Mouse (Mus musculus) mature B cell (primary cell): Measurements from ENCODE around the gene Abcc6.
"Not testable (repeated sequence)": the region's sequence is repeated elsewhere in the genome, so short reads cannot be mapped to it uniquely, and the experiment has no call there.

Experiments
- in situ Hi-C: fragments of 300-500 bp; cut with MboI; formaldehyde crosslinking; loops from 2 replicates; pipeline ENCODE4 v1.14.3; 2019

Gene Abcc6

GRCm38 (mm10) chr7:46028681-46029080 lies 1.4 kb downstream of the Abcc6 start:
- in situ Hi-C loops, result no loop called here

- in situ Hi-C loops, result no loop called here
These were observed 4.7 kb downstream of the Abcc6 start for GRCm38 (mm10) chr7:46025436-46025835.

GRCm38 (mm10) chr7:46021951-46022350 lies 8.2 kb downstream of the Abcc6 start:
- in situ Hi-C loops, result no loop called here

DNA sequence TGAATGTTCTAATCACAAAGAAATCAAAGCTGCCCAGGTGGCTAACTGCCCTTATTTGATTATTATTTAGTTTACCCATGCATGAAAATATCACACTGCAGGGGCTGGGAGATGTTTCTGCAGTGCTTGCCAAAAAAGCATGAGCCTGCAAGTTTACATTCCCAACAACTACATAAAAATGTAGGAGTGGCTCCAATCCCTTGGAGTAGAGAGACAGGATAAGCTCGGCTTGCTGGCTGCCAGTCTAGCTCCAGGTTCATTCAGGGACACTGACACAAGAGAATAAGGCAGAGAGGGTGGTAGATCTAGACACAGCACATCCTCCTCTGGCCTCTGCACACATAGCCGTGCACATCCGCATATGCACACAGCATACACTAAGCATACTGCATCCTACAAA lies 10.5 kb downstream of the Abcc6 start:
- in situ Hi-C loops, result no loop called here

DNA sequence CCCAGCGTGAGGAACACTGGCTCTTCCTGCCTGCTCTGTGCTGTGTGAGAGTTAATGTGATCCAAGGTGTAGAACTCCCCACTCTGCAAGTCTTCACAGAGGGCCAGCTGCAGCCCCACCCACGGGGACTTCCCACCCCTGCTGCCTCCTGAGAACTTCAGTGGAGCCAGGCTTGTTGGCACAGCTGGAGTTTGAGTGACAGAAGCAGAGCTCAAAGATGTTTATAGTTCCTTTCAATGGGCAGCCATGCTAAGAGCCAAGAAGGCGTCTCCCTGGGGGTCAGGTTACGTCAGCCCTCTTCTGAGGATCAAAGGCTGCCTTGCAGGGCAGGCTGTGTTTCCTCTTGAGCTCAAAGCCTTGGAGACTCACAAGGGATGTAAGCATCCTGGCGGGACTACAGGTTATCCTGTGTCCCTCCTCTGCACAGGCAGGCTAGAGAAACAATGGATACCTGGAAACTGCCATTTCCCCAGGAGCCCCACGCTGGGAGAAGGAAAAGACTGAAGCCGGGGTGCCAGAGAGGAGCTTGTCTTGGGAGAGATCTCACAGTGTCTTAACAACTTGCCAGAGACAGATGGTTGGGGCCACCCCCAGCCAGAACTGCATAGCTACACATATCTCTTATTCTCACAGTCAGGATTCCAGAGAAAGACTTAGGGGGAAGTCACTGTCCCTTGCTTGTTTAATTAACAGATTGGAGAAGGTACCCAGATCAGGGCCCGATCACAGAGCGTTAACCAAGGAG lies 16.7 kb downstream of the Abcc6 start:
- in situ Hi-C loops, result no loop called here

- in situ Hi-C loops, result no loop called here
These were observed 18.0 kb downstream of the Abcc6 start for GRCm38 (mm10) chr7:46012121-46012520.

- in situ Hi-C loops, result no loop called here
These were observed 20.5 kb downstream of the Abcc6 start for GRCm38 (mm10) chr7:46009578-46009977.

GRCm38 (mm10) chr7:46002748-46003147 lies 27.4 kb downstream of the Abcc6 start:
- in situ Hi-C loops, result no loop called here

DNA sequence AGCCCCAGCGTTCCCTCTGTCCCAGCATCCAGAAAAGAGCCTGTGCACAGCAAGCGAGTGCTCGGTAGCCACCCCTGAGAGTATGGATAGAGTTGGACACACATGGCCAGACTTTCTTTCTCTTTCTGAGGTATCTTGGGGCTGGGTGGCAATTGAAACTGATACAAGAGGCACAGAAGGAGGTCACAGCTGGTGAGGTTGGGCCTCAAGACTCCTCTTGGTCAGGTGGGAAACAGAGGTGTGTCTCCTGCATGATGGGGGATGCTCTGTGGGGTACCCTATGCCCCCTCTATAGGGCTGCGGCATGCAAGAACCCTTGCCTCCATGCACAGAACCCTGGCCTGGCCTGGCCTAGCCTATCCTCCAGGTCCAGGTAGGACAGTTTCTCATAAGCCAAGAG lies 29.5 kb downstream of the Abcc6 start:
- in situ Hi-C loops, result no loop called here

GRCm38 (mm10) chr7:45992470-45992869 lies 37.6 kb downstream of the Abcc6 start:
- in situ Hi-C loops, result no loop called here

GRCm38 (mm10) chr7:45988344-45988743 lies 41.8 kb downstream of the Abcc6 start:
- in situ Hi-C loops, result no loop called here

GRCm38 (mm10) chr7:45986893-45987292 lies 43.2 kb downstream of the Abcc6 start:
- in situ Hi-C loops, result no loop called here

- in situ Hi-C loops, result no loop called here
These were observed 48.5 kb downstream of the Abcc6 start for GRCm38 (mm10) chr7:45981612-45982011.

- in situ Hi-C loops, result no loop called here
These were observed 55.6 kb downstream of the Abcc6 start for GRCm38 (mm10) chr7:45974512-45974911.

DNA sequence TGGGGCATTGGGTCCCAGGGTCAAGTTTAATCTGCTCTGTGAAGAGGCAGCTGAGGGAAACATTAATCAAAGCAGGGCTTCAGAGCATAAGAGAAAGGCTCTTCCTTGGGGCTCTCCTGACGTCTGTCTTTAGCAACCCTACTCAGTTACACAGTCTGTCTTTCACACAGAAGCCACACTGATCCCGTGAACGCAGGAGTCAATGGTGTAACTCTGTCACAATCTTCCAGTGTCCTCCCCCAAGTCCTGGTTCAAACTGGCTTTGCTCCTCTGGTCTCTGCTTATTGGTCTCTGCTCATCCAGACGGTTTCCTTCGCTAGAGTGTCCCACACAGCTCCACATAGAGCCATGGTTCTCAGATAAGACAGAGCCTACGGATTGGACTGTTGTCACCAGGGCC lies 56.0 kb downstream of the Abcc6 start:
- in situ Hi-C loops, result no loop called here

- in situ Hi-C loops, result no loop called here
These were observed 56.8 kb downstream of the Abcc6 start for GRCm38 (mm10) chr7:45973271-45973687.

DNA sequence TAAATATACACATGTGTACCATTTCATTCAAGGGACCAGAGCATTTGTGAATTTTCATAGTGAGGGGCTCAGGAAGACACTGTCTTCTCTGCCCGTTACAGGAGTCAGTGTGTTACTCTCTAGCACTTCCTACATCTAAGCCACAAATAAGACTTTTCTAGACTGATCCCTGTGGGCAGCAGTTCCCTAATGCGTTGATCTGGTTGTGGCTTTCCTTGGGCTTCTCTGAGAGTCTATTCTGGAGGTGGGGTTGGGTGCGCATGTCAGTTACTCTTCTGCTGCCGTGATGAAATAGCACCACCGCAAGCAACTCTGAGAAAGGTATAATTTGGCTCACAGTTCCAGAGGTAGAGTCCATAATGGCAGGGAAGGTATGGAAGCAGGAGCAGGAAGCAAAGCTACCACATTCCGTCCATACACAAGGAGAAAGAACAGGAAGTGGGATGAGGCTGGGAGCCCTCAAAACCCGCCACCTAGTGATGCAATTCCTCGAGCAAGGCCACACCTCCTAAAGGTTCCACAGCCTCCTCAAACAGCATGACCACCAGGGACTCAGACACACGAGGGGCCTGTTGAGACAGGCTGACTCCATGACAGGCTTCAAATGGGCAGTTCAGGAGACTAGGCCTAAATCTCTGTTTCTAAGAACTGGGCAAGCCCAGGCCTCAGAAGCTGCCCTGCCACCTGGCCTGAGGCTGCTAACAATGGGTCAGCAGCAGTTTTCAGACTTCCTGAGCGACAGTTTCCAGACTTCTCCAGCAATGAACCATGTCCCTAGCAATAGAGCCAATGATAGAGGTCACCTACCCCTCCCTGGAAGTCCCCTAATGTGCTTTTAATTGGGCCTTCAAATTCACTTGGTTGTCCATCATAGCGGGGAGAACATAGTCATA lies 58.0 kb downstream of the Abcc6 start:
- in situ Hi-C loops, result no loop called here

DNA sequence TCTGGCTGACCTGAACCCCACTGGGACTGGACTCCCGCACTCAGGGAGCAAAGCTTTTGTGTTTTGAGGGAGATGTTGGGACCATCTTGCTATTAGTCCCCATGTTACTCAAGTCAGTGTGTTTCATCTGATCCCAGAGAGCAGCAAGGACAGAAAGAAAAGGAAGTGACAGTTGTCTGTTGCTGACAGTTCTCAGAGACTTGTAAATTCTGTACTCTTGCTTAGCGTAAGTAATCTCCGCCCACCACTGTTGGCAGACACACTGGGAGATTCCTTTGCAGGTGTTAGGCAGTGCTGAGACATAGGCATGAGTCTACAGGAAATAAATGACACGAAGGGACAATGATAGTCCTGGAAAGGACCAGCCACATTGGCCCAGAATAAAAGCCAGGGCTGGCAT lies 73.5 kb downstream of the Abcc6 start:
- in situ Hi-C loops, result no loop called here

DNA sequence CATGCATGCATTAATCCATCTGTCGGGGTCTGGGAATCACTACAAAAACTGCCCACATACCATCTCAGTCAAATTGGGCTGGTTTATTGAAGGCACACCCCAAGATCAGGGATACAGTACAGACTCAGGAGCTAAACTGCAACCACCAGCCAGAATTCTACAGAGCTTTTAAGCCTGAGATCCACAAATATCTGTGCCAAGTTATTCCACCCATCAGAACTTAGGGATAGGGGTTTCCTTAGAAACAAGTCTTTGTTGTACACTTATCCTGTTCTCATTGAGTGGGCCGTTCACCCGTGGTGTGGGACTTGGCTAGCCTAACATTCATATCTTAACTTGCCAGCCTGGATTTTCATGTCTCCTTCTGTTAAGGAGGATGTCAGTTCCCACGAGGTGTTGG lies 81.0 kb downstream of the Abcc6 start:
- in situ Hi-C loops, result no loop called here

GRCm38 (mm10) chr7:45943280-45943679 lies 86.8 kb downstream of the Abcc6 start:
- in situ Hi-C loops, result not testable (repeated sequence)

GRCm38 (mm10) chr7:45941986-45942385 lies 88.1 kb downstream of the Abcc6 start:
- in situ Hi-C loops, result no loop called here

DNA sequence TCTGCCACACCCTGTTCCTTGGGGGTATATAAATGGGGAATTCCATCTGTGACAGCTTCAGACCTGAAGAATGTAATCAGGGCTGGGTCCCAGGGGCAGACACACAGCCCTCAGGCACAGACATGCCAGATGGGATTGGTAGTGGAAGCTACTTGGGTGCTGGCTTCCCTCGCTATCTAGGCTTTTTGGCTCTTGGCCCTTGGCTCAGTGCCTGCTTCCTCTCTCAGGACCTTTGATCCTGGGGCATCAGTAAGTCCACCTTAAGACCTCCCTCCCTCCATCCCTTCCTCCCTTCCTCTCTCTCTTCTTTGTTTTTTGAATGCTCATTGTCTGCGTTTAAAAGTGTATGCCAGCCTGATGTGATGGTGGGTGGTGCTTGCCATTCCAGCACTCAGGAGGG lies 90.3 kb downstream of the Abcc6 start:
- in situ Hi-C loops, result loop anchor here (10.0 kb wide), 1 partner anchor 205 kb away; no protein-coding TSS in a partner anchor

GRCm38 (mm10) chr7:45935114-45935513 lies 95.0 kb downstream of the Abcc6 start:
- in situ Hi-C loops, result loop anchor here (10.0 kb wide), 1 partner anchor 200 kb away; no protein-coding TSS in a partner anchor
